ENCODE assay signal across 30 mouse cellular contexts in genomic region chr13:9040626-9041025, GRCm38 (mm10).
"Had no signal": no experiment of that assay in that cellular context is flagged by ENCODE, and none has a peak within 500 bp of the region (broad histone marks: within the 10 kb centered on the region; RNA-seq: fewer than 3 reads in every experiment).

No protein-coding gene starts in this region.

- H3K36me3 ChIP-seq: heart, embryonic 10.5 days; heart, embryonic 12.5 days; heart, embryonic 13.5 days; heart, embryonic 15.5 days; hindbrain, embryonic 10.5 days; hindbrain, embryonic 12.5 days; hindbrain, embryonic 13.5 days; hindbrain, embryonic 15.5 days; intestine, embryonic 15.5 days; kidney, embryonic 15.5 days had no signal

- H3K27ac ChIP-seq: heart, adult 2 months; heart, embryonic 10.5 days; heart, embryonic 13.5 days; heart, embryonic 15.5 days; hindbrain, embryonic 10.5 days; hindbrain, embryonic 12.5 days; hindbrain, embryonic 13.5 days; hindbrain, embryonic 14.5 days; hindbrain, embryonic 15.5 days; hindbrain, postnatal 0 days; intestine, embryonic 15.5 days; kidney, embryonic 15.5 days; kidney, postnatal 0 days; layer of hippocampus, adult 2 months; left cerebral cortex, adult 2 months had no signal

- H3K27me3 ChIP-seq: heart, embryonic 12.5 days; heart, embryonic 13.5 days; heart, embryonic 15.5 days; hindbrain, embryonic 12.5 days; hindbrain, embryonic 13.5 days; hindbrain, embryonic 15.5 days; intestine, embryonic 15.5 days; kidney, embryonic 15.5 days had no signal

- H3K9me3 ChIP-seq: heart, embryonic 10.5 days; heart, embryonic 13.5 days; heart, embryonic 15.5 days; hindbrain, embryonic 13.5 days; hindbrain, embryonic 15.5 days; intestine, embryonic 15.5 days; kidney, embryonic 15.5 days had no signal

- ATAC-seq: hindbrain, embryonic 16.5 days; hindbrain, postnatal 0 days; inflammation-experienced regulatory T-cells, adult 6 months; intestine, embryonic 15.5 days; intestine, embryonic 16.5 days; intestine, postnatal 0 days had no signal

- DNase-seq: heart, adult 2 months; heart, postnatal 10 days; heart, postnatal 14 days; heart, postnatal 36 days; heart, postnatal 4 days; kidney, adult 11 months; kidney, postnatal 10 days; kidney, postnatal 14 days; layer of hippocampus, adult 9-11 months; layer of hippocampus, postnatal 36 days had no signal

- H3K4me1 ChIP-seq: heart, embryonic 10.5 days; heart, embryonic 12.5 days; heart, embryonic 15.5 days; hindbrain, embryonic 10.5 days; hindbrain, embryonic 12.5 days; hindbrain, embryonic 13.5 days; hindbrain, embryonic 15.5 days; intestine, embryonic 15.5 days; kidney, embryonic 15.5 days had no signal

- H3K4me3 ChIP-seq: heart, adult 2 months; heart, embryonic 10.5 days; heart, embryonic 12.5 days; heart, embryonic 13.5 days; heart, embryonic 15.5 days; hindbrain, embryonic 10.5 days; hindbrain, embryonic 12.5 days; hindbrain, embryonic 13.5 days; hindbrain, embryonic 15.5 days; intestine, embryonic 15.5 days; kidney, embryonic 15.5 days; layer of hippocampus, adult 2 months; left cerebral cortex, adult 2 months had no signal

- H3K4me2 ChIP-seq: heart, embryonic 11.5 days; heart, embryonic 12.5 days; heart, embryonic 13.5 days; heart, embryonic 15.5 days; hindbrain, embryonic 12.5 days; hindbrain, embryonic 13.5 days; hindbrain, embryonic 14.5 days; hindbrain, embryonic 15.5 days; intestine, embryonic 15.5 days; kidney, embryonic 15.5 days had no signal

- H3K9ac ChIP-seq: heart, embryonic 12.5 days; heart, embryonic 13.5 days; heart, embryonic 15.5 days; hindbrain, embryonic 12.5 days; hindbrain, embryonic 13.5 days; hindbrain, embryonic 14.5 days; hindbrain, embryonic 15.5 days; intestine, embryonic 15.5 days; kidney, embryonic 15.5 days had no signal
